In the genomic region with DNA sequence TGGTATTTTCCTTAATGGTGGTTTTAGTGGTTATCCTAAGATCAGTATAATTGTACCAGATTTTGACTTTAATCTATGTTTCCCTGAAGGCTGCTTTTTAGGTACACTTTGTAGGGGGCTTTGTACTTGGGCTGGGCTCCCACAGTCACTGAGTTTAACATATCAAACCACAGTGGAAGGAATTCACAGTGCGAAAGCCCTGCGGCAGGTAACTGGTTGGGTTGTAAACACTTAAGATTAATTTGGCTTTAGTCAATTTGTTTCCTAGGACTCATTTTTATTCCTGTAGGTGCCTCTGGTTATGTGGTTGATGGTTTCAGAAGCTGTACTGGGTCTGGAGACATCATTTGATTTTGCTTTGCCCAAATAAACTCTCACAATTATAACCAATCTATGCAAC, we compare ENCODE assay signal across 28 mouse cellular contexts. TPM values are rescaled to one million over a fixed set of nuclear protein-coding genes. Genes with fewer than 3 reads are reported as not detected.
DNase-seq lines count a peak whose midpoint lies in the region; ATAC-seq lines count a peak whose summit lies in the region.
"Had no signal": no experiment of that assay in that cellular context is flagged by ENCODE, and none has a peak within 500 bp of the region (broad histone marks: within the 10 kb centered on the region; RNA-seq: fewer than 3 reads in every experiment).

No protein-coding gene starts in this region.

- no peak overlapping the region for H3K9ac ChIP-seq in kidney, embryonic 14.5 days (ENCODE audit: low read depth, low read length)
- H3K9ac ChIP-seq: embryonic facial prominence, embryonic 13.5 days; forebrain, embryonic 13.5 days; heart, embryonic 13.5 days; hindbrain, embryonic 14.5 days had no signal

- no peak overlapping the region for H3K27ac ChIP-seq in kidney, embryonic 14.5 days (ENCODE audit: low read depth, low read length)
- H3K27ac ChIP-seq: embryonic facial prominence, embryonic 13.5 days; forebrain, embryonic 10.5 days; forebrain, embryonic 13.5 days; heart, adult 2 months; heart, embryonic 10.5 days; heart, embryonic 13.5 days; hindbrain, embryonic 14.5 days; hindbrain, postnatal 0 days had no signal

- H3K9me3 ChIP-seq in kidney, embryonic 14.5 days (ENCODE audit: control insufficient read depth, low read length): no peaks in the 10 kb centered on the region
- H3K9me3 ChIP-seq: embryonic facial prominence, embryonic 13.5 days; forebrain, embryonic 10.5 days; forebrain, embryonic 13.5 days; G1E; heart, embryonic 10.5 days; heart, embryonic 13.5 days had no signal

- H3K4me3 ChIP-seq in kidney, embryonic 14.5 days (ENCODE audit: low read length): no peak overlapping the region
- H3K4me3 ChIP-seq: embryonic facial prominence, embryonic 13.5 days; forebrain, embryonic 10.5 days; forebrain, embryonic 13.5 days; heart, adult 2 months; heart, embryonic 10.5 days; heart, embryonic 13.5 days had no signal

- H3K4me2 ChIP-seq in kidney, embryonic 14.5 days (replicated peaks; ENCODE audit: low read depth, low read length): no peak overlapping the region
- H3K4me2 ChIP-seq: embryonic facial prominence, embryonic 13.5 days; forebrain, embryonic 13.5 days; heart, embryonic 13.5 days; hindbrain, embryonic 14.5 days had no signal

- H3K4me1 ChIP-seq in kidney, embryonic 14.5 days (ENCODE audit: control insufficient read depth, insufficient read depth, low read length): no peaks in the 10 kb centered on the region
- H3K4me1 ChIP-seq: forebrain, embryonic 10.5 days; forebrain, embryonic 13.5 days; heart, embryonic 10.5 days; heart, embryonic 13.5 days had no signal

- H3K27me3 ChIP-seq in kidney, embryonic 14.5 days (ENCODE audit: control insufficient read depth, insufficient read depth, low read length): no peaks in the 10 kb centered on the region
- H3K27me3 ChIP-seq: embryonic facial prominence, embryonic 13.5 days; forebrain, embryonic 13.5 days; heart, embryonic 13.5 days had no signal

- WGBS in kidney, embryonic 14.5 days: 74% methylated on average over 2 of the region's 2 CpGs

- peak; percentile 43 for DNase-seq in kidney, adult 11 months
- DNase-seq in kidney, adult 18-20 months: no peak
- DNase-seq in kidney, adult 9 months: peak; percentile 44
- DNase-seq in kidney, postnatal 25 days: peak; percentile 34 to 67
- DNase-seq in thymus, adult 18-20 months: no peak
- DNase-seq: adrenal gland, postnatal 10 days; adrenal gland, postnatal 36 days; B cell, adult 2 months; cerebellum, adult 18-20 months; cerebellum, adult 9-10 months; cerebellum, postnatal 14 days; gastrocnemius, postnatal 10 days; gastrocnemius, postnatal 36 days; heart, adult 2 months; heart, postnatal 14 days; heart, postnatal 4 days had no signal

- no peak for ATAC-seq in kidney, embryonic 14.5 days (ENCODE audit: low FRiP score, low TSS enrichment)
- ATAC-seq: forebrain, embryonic 13.5 days; forebrain, embryonic 16.5 days; hindbrain, postnatal 0 days; Patski had no signal

- no peaks in the 10 kb centered on the region for H3K36me3 ChIP-seq in kidney, embryonic 14.5 days (ENCODE audit: control insufficient read depth, insufficient read depth, low read length)
- H3K36me3 ChIP-seq: embryonic facial prominence, embryonic 13.5 days; forebrain, embryonic 10.5 days; G1E; heart, embryonic 10.5 days; heart, embryonic 13.5 days had no signal

RNA-seq across cellular contexts. Expression of gene Abca13, which starts 24.4 kb away (rescaled TPM):
- polyA plus RNA-seq in kidney, embryonic 14.5 days (2014; fragmentation: Nextera tagmentation; extraction: Ambion mirVana): 0.01 and 0.11 TPM in 2 replicates
- polyA plus RNA-seq: forebrain, embryonic 16.5 days; G1E; heart, embryonic 10.5 days; hindbrain, embryonic 11.5 days had no signal

RNA-seq across cellular contexts. Expression of gene Upp1, which starts 49.4 kb away (rescaled TPM):
- 8.6 and 10.4 TPM in 2 replicates for polyA plus RNA-seq in kidney, embryonic 14.5 days (2014; fragmentation: Nextera tagmentation; extraction: Ambion mirVana)

Comparison
In these comparisons a context has a peak if more than half of its experiments do, and no peak if none do; other contexts are left out.
1. DNase-seq: peak in kidney, adult 11 months (single experiment), kidney, adult 9 months (single experiment) and kidney, postnatal 25 days (2 of 2); none in kidney, adult 18-20 months (single experiment) and thymus, adult 18-20 months (0 of 2).